Mouse (Mus musculus): ENCODE measurements at regions not wholly inside any gene's neighbourhood (a gene's known extent, or its start where the extent isn't known, plus 50 kb on each side); places are given as distances from the start of the nearest gene placed in this dataset.

DNA sequence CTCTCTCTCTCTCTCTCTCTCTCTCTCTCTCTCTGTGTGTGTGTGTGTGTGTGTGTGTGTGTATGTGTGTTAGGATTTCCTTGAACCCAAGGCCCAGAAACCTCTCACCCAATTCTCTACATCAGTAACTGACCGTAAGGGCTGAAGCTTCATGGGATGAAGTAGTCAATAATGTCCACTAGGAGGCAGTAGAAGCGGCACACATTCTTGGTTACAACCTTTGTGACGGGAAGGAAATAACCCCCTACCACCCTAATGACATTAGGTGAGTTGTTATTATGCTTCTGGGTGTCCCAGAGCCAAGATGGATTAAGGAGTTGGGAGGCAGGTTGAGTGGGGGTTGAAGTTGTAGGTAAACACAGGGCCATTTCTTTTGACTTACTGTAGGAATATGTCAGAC is 55.5 kb upstream of the Itprid1 start:
- H3K4me2 ChIP-seq (ENCODE audit: low read depth, low read length) = no peak overlapping the region
- H3K9me3 ChIP-seq (replicated peaks; ENCODE audit: control insufficient read depth, low read length) = no peaks in the 10 kb centered on the region
- WGBS = 37% methylated on average over 3 of the region's 3 CpGs
- DNase-seq (ENCODE audit: low spot score) (no peak), ATAC-seq (ENCODE audit: insufficient read depth, low read depth) (no peak)
- TF ChIP-seq EP300 (IDR thresholded peaks at IDR 0.05; ENCODE audit: low read depth) (no peak), CTCF (IDR thresholded peaks at IDR 0.05; ENCODE audit: low read depth) (peak; percentile 29)
- no peak overlapping the region for H3K4me3 ChIP-seq (ENCODE audit: low read depth, low read length)
- no peak overlapping the region for H3K27ac ChIP-seq (ENCODE audit: low read depth)
- no peaks in the 10 kb centered on the region for H3K36me3 ChIP-seq (replicated peaks; ENCODE audit: control insufficient read depth, insufficient read depth, low read length)
- no peaks in the 10 kb centered on the region for H3K27me3 ChIP-seq (ENCODE audit: control insufficient read depth, insufficient read depth, low read length)
- H3K9ac ChIP-seq (replicated peaks; ENCODE audit: low read depth, low read length) = no peak overlapping the region
- H3K4me1 ChIP-seq (ENCODE audit: control insufficient read depth, insufficient read depth) = no peaks in the 10 kb centered on the region

DNA sequence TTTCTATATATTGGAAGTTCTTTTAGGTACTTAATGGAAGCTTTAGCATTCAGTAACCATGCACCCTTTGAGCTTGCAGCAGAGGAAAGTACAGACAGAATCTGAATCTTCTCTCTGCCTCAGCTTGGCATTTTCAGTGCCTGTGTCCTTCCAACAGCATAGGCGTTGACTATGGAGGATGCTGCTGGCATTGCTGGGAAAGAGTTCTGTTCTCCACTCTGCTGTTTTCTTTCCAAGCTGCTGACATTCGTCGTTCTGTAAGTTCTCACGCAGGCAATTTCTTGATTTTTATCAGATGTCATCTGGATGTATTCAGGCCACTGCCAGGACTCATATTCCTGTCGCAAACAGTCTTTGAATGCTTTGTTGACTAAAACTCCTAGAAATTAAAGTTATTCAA is 61.2 kb upstream of the Itprid1 start:
- WGBS = 74% methylated on average over 5 of the region's 5 CpGs
- no peak for ATAC-seq (ENCODE audit: insufficient read depth, low read depth)
- H3K4me2 ChIP-seq (ENCODE audit: low read depth, low read length) = no peak overlapping the region
- H3K27ac ChIP-seq (ENCODE audit: low read depth) = no peak overlapping the region
- DNase-seq (ENCODE audit: low spot score) = no peak
- H3K27me3 ChIP-seq (ENCODE audit: control insufficient read depth, insufficient read depth, low read length) = no peaks in the 10 kb centered on the region
- no peaks in the 10 kb centered on the region for H3K9me3 ChIP-seq (replicated peaks; ENCODE audit: control insufficient read depth, low read length)
- H3K4me3 ChIP-seq (ENCODE audit: low read depth, low read length) = no peak overlapping the region
- no peaks in the 10 kb centered on the region for H3K4me1 ChIP-seq (ENCODE audit: control insufficient read depth, insufficient read depth)
- no peak for TF ChIP-seq CTCF (IDR thresholded peaks at IDR 0.05; ENCODE audit: low read depth)
- H3K9ac ChIP-seq (replicated peaks; ENCODE audit: low read depth, low read length) = no peak overlapping the region
- no peaks in the 10 kb centered on the region for H3K36me3 ChIP-seq (replicated peaks; ENCODE audit: control insufficient read depth, insufficient read depth, low read length)

DNA sequence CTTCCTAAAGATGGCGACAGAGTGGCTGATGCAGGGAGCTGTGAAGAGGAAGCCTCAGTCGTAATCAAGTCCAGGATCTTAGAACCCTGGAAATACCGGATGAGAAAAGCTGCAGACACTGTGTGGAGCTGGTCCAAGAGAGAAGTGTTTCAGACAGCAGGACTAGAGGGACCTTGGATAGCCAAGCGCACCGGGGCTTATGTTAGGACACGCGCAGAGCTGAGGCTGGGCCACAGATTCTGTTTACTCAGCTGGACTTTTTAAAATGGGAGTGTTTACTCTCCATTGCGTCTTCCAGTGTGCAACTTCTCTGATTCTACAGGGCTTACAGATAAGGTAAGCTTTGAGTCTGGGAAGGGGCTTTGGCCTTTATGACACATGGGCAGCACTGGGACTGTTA is 66.4 kb upstream of the Itprid1 start:
- no peak overlapping the region for H3K4me3 ChIP-seq (ENCODE audit: low read depth, low read length)
- TF ChIP-seq EP300 (IDR thresholded peaks at IDR 0.05; ENCODE audit: low read depth) = no peak
- TF ChIP-seq CTCF (IDR thresholded peaks at IDR 0.05; ENCODE audit: low read depth) = no peak
- H3K4me1 ChIP-seq (ENCODE audit: control insufficient read depth, insufficient read depth) = no peaks in the 10 kb centered on the region
- no peaks in the 10 kb centered on the region for H3K27me3 ChIP-seq (ENCODE audit: control insufficient read depth, insufficient read depth, low read length)
- ATAC-seq (ENCODE audit: insufficient read depth, low read depth) (no peak), DNase-seq (ENCODE audit: low spot score) (no peak)
- no peaks in the 10 kb centered on the region for H3K9me3 ChIP-seq (replicated peaks; ENCODE audit: control insufficient read depth, low read length)
- 43% methylated on average over 8 of the region's 8 CpGs for WGBS
- H3K9ac ChIP-seq (replicated peaks; ENCODE audit: low read depth, low read length) = no peak overlapping the region
- no peak overlapping the region for H3K27ac ChIP-seq (ENCODE audit: low read depth)
- no peaks in the 10 kb centered on the region for H3K36me3 ChIP-seq (replicated peaks; ENCODE audit: control insufficient read depth, insufficient read depth, low read length)
- H3K4me2 ChIP-seq (ENCODE audit: low read depth, low read length) = no peak overlapping the region

DNA sequence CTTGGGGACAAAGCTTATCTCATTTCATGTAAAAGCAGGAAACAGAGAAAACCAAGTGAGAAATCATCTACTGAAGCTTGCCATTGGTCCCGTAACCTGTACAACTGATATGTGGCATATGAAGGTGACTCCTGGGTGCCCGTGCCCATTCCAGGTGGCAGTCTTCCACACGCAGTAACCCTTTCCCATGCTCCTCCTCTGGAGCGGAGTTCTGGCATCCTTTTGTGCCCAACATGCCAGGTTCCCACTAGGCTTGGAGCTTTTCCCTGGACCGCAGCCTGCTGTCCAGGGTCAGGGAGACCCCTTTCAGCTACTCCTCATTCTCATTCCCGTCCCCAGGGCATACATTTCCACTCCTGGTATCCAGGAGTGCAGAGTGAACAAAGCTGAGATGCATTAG is 74.4 kb upstream of the Neurod6 start:
- Histone ChIP-seq H3K27me3 (ENCODE audit: control insufficient read depth, insufficient read depth, low read length) (no peaks in the 10 kb centered on the region), H3K36me3 (replicated peaks; ENCODE audit: control insufficient read depth, insufficient read depth, low read length) (no peaks in the 10 kb centered on the region), H3K9me3 (replicated peaks; ENCODE audit: control insufficient read depth, low read length) (no peaks in the 10 kb centered on the region), H3K9ac (replicated peaks; ENCODE audit: low read depth, low read length) (no peak overlapping the region), H3K4me1 (ENCODE audit: control insufficient read depth, insufficient read depth) (no peaks in the 10 kb centered on the region), H3K4me2 (ENCODE audit: low read depth, low read length) (no peak overlapping the region), H3K4me3 (ENCODE audit: low read depth, low read length) (no peak overlapping the region), H3K27ac (ENCODE audit: low read depth) (no peak overlapping the region)
- no peak for TF ChIP-seq EP300 (IDR thresholded peaks at IDR 0.05; ENCODE audit: low read depth)
- no peak for TF ChIP-seq CTCF (IDR thresholded peaks at IDR 0.05; ENCODE audit: low read depth)
- 82% methylated on average over 6 of the region's 6 CpGs for WGBS
- DNase-seq (ENCODE audit: low spot score) (no peak), ATAC-seq (ENCODE audit: insufficient read depth, low read depth) (no peak)

DNA sequence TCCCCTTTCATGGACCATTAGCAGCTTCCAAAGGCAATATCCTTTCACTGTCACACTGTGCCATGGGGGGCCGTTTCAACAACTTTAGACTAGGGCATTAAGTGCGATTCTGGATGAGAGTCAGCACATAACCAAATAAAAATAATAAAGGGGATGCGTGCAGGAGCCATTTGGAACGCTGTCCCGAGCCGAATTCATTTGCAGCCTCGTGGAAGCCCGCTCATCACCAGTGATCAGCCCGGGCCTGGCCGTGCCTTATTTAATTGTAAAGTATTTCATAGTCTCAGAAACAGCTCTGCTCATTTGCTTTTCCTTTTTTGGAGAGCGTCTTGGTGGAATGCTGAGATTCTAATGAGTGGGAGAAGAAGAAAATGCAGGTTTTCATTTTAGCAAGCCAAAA is 69.8 kb upstream of the Neurod6 start:
- TF ChIP-seq EP300 (IDR thresholded peaks at IDR 0.05; ENCODE audit: low read depth) (no peak), CTCF (IDR thresholded peaks at IDR 0.05; ENCODE audit: low read depth) (no peak)
- no peak overlapping the region for H3K9ac ChIP-seq (replicated peaks; ENCODE audit: low read depth, low read length)
- no peak for DNase-seq (ENCODE audit: low spot score)
- H3K4me1 ChIP-seq (ENCODE audit: control insufficient read depth, insufficient read depth) = no peaks in the 10 kb centered on the region
- H3K4me3 ChIP-seq (ENCODE audit: low read depth, low read length) = no peak overlapping the region
- no peaks in the 10 kb centered on the region for H3K27me3 ChIP-seq (ENCODE audit: control insufficient read depth, insufficient read depth, low read length)
- H3K4me2 ChIP-seq (ENCODE audit: low read depth, low read length) = no peak overlapping the region
- no peaks in the 10 kb centered on the region for H3K9me3 ChIP-seq (replicated peaks; ENCODE audit: control insufficient read depth, low read length)
- no peak for ATAC-seq (ENCODE audit: insufficient read depth, low read depth)
- WGBS = 84% methylated on average over 11 of the region's 11 CpGs
- H3K36me3 ChIP-seq (replicated peaks; ENCODE audit: control insufficient read depth, insufficient read depth, low read length) = no peaks in the 10 kb centered on the region
- no peak overlapping the region for H3K27ac ChIP-seq (ENCODE audit: low read depth)

DNA sequence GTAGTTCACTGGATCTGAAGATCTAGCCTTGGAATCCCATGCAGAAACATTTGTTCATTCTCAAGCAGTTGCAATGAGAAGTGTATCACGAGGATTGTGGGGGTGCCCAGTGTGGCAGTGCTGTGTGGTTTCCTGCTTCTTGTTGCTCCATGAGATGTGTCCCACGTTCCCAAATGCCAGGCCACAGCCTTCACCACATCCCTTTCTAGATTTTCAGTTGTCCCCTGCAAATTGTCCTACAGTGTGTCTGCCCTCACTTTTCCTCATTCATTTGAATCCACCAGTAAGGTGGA is 64.7 kb upstream of the Neurod6 start:
- H3K4me3 ChIP-seq (ENCODE audit: low read depth, low read length) = no peak overlapping the region

More for the DNA sequence above, 64.7 kb upstream of the Neurod6 start:
- Histone ChIP-seq H3K4me1 (ENCODE audit: control insufficient read depth, insufficient read depth) (no peaks in the 10 kb centered on the region), H3K27me3 (ENCODE audit: control insufficient read depth, insufficient read depth, low read length) (no peaks in the 10 kb centered on the region), H3K9me3 (replicated peaks; ENCODE audit: control insufficient read depth, low read length) (no peaks in the 10 kb centered on the region), H3K27ac (ENCODE audit: low read depth) (no peak overlapping the region), H3K4me2 (ENCODE audit: low read depth, low read length) (no peak overlapping the region), H3K9ac (replicated peaks; ENCODE audit: low read depth, low read length) (no peak overlapping the region), H3K36me3 (replicated peaks; ENCODE audit: control insufficient read depth, insufficient read depth, low read length) (no peaks in the 10 kb centered on the region)
- 51% methylated on average over 2 of the region's 2 CpGs for WGBS
- no peak for ATAC-seq (ENCODE audit: insufficient read depth, low read depth)
- no peak for TF ChIP-seq CTCF (IDR thresholded peaks at IDR 0.05; ENCODE audit: low read depth)
- no peak for TF ChIP-seq EP300 (IDR thresholded peaks at IDR 0.05; ENCODE audit: low read depth)
- no peak for DNase-seq (ENCODE audit: low spot score)
